Mouse (Mus musculus) kidney, embryonic 15.5 days (tissue): ENCODE measurements around the gene Gpr55. TPM values are rescaled to one million over a fixed set of nuclear protein-coding genes. Genes with fewer than 3 reads are reported as not detected.
"Not testable (repeated sequence)": the region's sequence is repeated elsewhere in the genome, so short reads cannot be mapped to it uniquely, and the experiment has no call there.

Experiments used
- ATAC-seq: fragments of 200-750 bp; cut with Nextera tagmentation; replicated peaks from 2 replicates; pipeline ENCODE4 v1.8.0; 2017; ENCODE audit warnings: moderate TSS enrichment; ENCODE audit not compliant: low FRiP score
- H3K27ac ChIP-seq: fragments of 300-500 bp; sonication (generic); 2 replicates; pipeline ENCODE4 v1.5.1; 2015; ENCODE audit warnings: mild to moderate bottlenecking, inconsistent platforms
- H3K27me3 ChIP-seq: fragments of 300-500 bp; sonication (generic); 2 replicates; pipeline ENCODE4 v1.6.1; 2015; ENCODE audit warnings: inconsistent platforms
- H3K36me3 ChIP-seq: fragments of 300-500 bp; sonication (generic); 2 replicates; pipeline ENCODE4 v1.6.1; 2015; ENCODE audit warnings: inconsistent platforms
- H3K4me1 ChIP-seq: fragments of 300-500 bp; sonication (generic); 2 replicates; pipeline ENCODE4 v1.6.1; 2015; ENCODE audit warnings: inconsistent platforms
- H3K4me2 ChIP-seq: fragments of 300-500 bp; sonication (generic); 2 replicates; pipeline ENCODE4 v1.6.1; 2015; ENCODE audit warnings: moderate library complexity, mild to moderate bottlenecking, inconsistent platforms
- H3K4me3 ChIP-seq: fragments of 300-500 bp; sonication (generic); replicated peaks from 2 replicates; pipeline ENCODE4 v1.5.1; 2015; ENCODE audit warnings: mild to moderate bottlenecking, inconsistent platforms
- H3K9ac ChIP-seq: fragments of 300-500 bp; sonication (generic); 2 replicates; pipeline ENCODE4 v1.6.1; 2015; ENCODE audit warnings: mild to moderate bottlenecking, inconsistent platforms
- H3K9me3 ChIP-seq: fragments of 300-500 bp; sonication (generic); replicated peaks from 2 replicates; pipeline ENCODE4 v1.6.1; 2016; ENCODE audit warnings: inconsistent platforms
- WGBS: fragments of 180-500 bp; shearing (Covaris S2); methylation state at CpG from one replicate; pipeline ENCODE4 v1.1.7; 2015; ENCODE audit warnings: mixed read lengths; 5-methylcytosine and 5-hydroxymethylcytosine counted together
- polyA plus RNA-seq: library from polyadenylated mRNA; unstranded; fragments of >200 nt; fragmentation: Nextera tagmentation; extraction: Ambion mirVana; gene quantifications from 2 replicates; pipeline ENCODE4 v1.2.1, GENCODE M21; 2015

Gpr55 gene
- polyA plus RNA-seq = 0.04 TPM in 1 of 2 replicates, not detected in the other

- H3K27ac ChIP-seq = no peak within 1 kb of the TSS
- H3K27me3 ChIP-seq = no peaks in the 10 kb centered on the region
- no peaks in the 10 kb centered on the region for H3K9me3 ChIP-seq
- H3K4me3 ChIP-seq = no peak within 1 kb of the TSS
- no peak for ATAC-seq
- H3K4me2 ChIP-seq = no peak within 1 kb of the TSS
- H3K9ac ChIP-seq = no peak within 1 kb of the TSS
- H3K36me3 ChIP-seq = no peaks in the 10 kb centered on the region
- H3K4me1 ChIP-seq = 0 out of 2 replicates have a peak, but pooled peaks cover 4% of the 10 kb centered on the region
- 79% methylated on average over 5 of the region's 5 CpGs for WGBS
Measured at GRCm38 (mm10) chr1:85960873-85961272, at the start of gene Gpr55. Gene Gpr55, minus strand, starts transcription at chr1:85961007.

DNA sequence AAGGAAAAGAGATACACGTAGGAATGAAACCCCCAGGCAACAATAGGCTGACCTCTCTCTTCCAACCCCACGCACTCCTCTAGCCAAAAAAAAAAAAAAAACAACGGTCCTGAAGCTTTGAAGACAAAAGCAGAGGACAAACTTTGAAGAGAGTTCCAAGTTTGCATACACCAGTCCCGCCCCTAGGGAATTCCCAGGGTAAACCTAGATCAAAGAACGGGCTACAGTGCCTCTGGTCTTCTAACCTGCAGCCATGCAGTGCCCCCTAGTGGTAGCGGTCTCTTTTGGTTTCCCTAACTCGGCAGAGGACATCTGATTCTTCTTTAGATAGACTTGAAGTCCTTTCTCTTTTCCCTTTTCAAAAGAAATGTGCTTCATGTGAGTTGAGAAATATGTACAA is 47.0 kb upstream of the Gpr55 start:
- Histone ChIP-seq H3K4me3 (no peak overlapping the region), H3K27me3 (no peaks in the 10 kb centered on the region), H3K36me3 (no peaks in the 10 kb centered on the region), H3K9me3 (no peaks in the 10 kb centered on the region), H3K9ac (no peak overlapping the region), H3K4me1 (peaks cover 4% of the 10 kb centered on the region), H3K27ac (no peak overlapping the region), H3K4me2 (peak overlapping the region; percentile 41)
- peak; percentile 60; the same call in 1 of the 2 replicates for ATAC-seq
- WGBS = 2% methylated on average over 7 of the region's 7 CpGs

DNA sequence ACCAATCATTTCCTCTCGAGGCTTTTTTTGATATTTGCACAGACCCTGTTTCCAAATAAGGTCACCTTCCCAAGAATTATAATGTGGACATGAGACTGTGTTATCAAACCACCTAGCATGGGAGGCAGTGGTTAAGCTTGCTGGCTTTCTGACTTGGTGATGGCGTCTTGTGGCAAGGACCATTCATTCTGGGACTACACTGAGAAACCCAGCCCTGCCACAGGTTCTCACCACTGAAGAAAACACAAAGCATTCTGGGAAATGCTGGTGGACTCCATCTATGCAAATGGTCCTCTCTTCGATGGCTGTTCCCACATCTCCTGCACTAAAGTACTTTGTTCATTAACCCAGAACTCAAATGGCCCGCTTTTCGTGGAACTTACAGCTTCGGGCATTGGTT is 45.2 kb upstream of the Gpr55 start:
- no peak overlapping the region for H3K27ac ChIP-seq
- no peaks in the 10 kb centered on the region for H3K9me3 ChIP-seq
- H3K4me3 ChIP-seq = no peak overlapping the region
- H3K4me2 ChIP-seq = no peak overlapping the region
- H3K27me3 ChIP-seq = no peaks in the 10 kb centered on the region
- no peak for ATAC-seq
- H3K9ac ChIP-seq = no peak overlapping the region
- H3K4me1 ChIP-seq = peaks cover 4% of the 10 kb centered on the region
- WGBS = 87% methylated on average over 6 of the region's 6 CpGs
- H3K36me3 ChIP-seq = no peaks in the 10 kb centered on the region

GRCm38 (mm10) chr1:86005540-86005939 is 44.7 kb upstream of the Gpr55 start:
- no peak overlapping the region for H3K4me2 ChIP-seq
- 87% methylated on average over 10 of the region's 10 CpGs for WGBS
- H3K4me1 ChIP-seq = peaks cover 4% of the 10 kb centered on the region
- no peak overlapping the region for H3K27ac ChIP-seq
- H3K4me3 ChIP-seq = no peak overlapping the region
- ATAC-seq = no peak
- H3K9ac ChIP-seq = no peak overlapping the region
- no peaks in the 10 kb centered on the region for H3K27me3 ChIP-seq
- H3K9me3 ChIP-seq = no peaks in the 10 kb centered on the region
- no peaks in the 10 kb centered on the region for H3K36me3 ChIP-seq

GRCm38 (mm10) chr1:85999853-86000570 is 39.2 kb upstream of the Gpr55 start:
- ATAC-seq = no peak
- no peak overlapping the region for H3K4me2 ChIP-seq

GRCm38 (mm10) chr1:85998012-85998411 is 37.2 kb upstream of the Gpr55 start:
- no peak overlapping the region for H3K4me3 ChIP-seq
- H3K27ac ChIP-seq = no peak overlapping the region
- H3K4me1 ChIP-seq = no peaks in the 10 kb centered on the region
- no peaks in the 10 kb centered on the region for H3K36me3 ChIP-seq
- no peak for ATAC-seq
- H3K9me3 ChIP-seq = no peaks in the 10 kb centered on the region
- H3K4me2 ChIP-seq = no peak overlapping the region
- 75% methylated on average over 4 of the region's 4 CpGs for WGBS
- H3K27me3 ChIP-seq = no peaks in the 10 kb centered on the region
- H3K9ac ChIP-seq = no peak overlapping the region

More at GRCm38 (mm10) chr1:85999853-86000570, 39.2 kb upstream of the Gpr55 start:
- no peaks in the 10 kb centered on the region for H3K4me1 ChIP-seq
- no peak overlapping the region for H3K9ac ChIP-seq
- no peak overlapping the region for H3K4me3 ChIP-seq
- 84% methylated on average over 18 of the region's 18 CpGs for WGBS
- H3K27ac ChIP-seq = no peak overlapping the region
- no peaks in the 10 kb centered on the region for H3K27me3 ChIP-seq
- no peaks in the 10 kb centered on the region for H3K36me3 ChIP-seq
- H3K9me3 ChIP-seq = no peaks in the 10 kb centered on the region

- no peaks in the 10 kb centered on the region for H3K36me3 ChIP-seq
- H3K4me3 ChIP-seq = no peak overlapping the region
- no peaks in the 10 kb centered on the region for H3K9me3 ChIP-seq
- H3K9ac ChIP-seq = no peak overlapping the region
- WGBS = 89% methylated on average over 1 of the region's 1 CpGs
- no peaks in the 10 kb centered on the region for H3K4me1 ChIP-seq
- no peak overlapping the region for H3K27ac ChIP-seq
- ATAC-seq = no peak
- H3K27me3 ChIP-seq = no peaks in the 10 kb centered on the region
- H3K4me2 ChIP-seq = no peak overlapping the region
Measured at GRCm38 (mm10) chr1:85997221-85997620, 36.4 kb upstream of the Gpr55 start.

DNA sequence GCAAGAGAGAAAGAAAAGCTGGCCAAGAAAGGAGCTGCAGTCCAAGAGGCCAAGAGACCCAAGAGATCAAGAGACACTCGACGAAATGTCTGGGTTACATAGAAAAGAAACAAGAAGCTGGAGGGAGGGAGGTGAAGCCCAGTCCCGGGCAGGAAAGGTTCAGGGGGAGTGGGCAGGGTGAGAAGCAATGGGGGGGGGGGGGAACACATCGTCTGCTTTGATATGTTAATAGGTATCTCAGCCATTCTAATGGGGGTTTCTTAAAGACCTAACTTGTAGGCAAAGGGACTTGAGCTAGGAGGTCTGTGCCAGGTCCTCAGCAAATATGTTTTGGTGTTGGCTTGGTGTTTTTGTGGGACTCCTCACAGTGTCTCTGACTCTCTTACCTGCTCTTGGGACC is 32.7 kb upstream of the Gpr55 start:
- no peaks in the 10 kb centered on the region for H3K36me3 ChIP-seq
- no peak overlapping the region for H3K27ac ChIP-seq
- ATAC-seq = no peak
- H3K9me3 ChIP-seq = no peaks in the 10 kb centered on the region
- H3K4me2 ChIP-seq = no peak overlapping the region
- no peaks in the 10 kb centered on the region for H3K27me3 ChIP-seq
- H3K4me3 ChIP-seq = no peak overlapping the region
- H3K9ac ChIP-seq = no peak overlapping the region
- H3K4me1 ChIP-seq = no peaks in the 10 kb centered on the region
- 71% methylated on average over 4 of the region's 4 CpGs for WGBS

DNA sequence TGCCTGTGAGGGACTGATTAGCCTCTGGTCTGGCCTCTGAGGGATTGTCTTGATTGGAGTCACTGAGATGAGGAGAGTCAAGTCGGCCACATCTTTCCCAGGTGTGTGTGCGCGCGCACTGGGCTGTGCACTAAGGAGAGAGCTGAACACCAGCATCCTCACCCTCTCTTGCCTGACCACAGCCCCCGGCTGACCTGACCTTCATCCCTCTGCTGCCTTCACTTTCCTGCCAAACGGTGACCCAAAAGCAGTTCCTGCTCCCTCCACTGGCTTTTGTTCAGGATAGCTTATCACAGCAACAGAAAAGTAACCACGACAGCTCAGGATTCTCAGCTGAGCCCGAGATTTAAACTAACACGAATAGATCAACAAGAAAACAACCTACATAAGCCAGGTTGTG is 31.4 kb upstream of the Gpr55 start:
- WGBS = 80% methylated on average over 9 of the region's 9 CpGs
- no peak overlapping the region for H3K9ac ChIP-seq
- no peak overlapping the region for H3K27ac ChIP-seq
- no peak overlapping the region for H3K4me3 ChIP-seq
- H3K4me2 ChIP-seq = no peak overlapping the region
- H3K9me3 ChIP-seq = no peaks in the 10 kb centered on the region
- H3K4me1 ChIP-seq = no peaks in the 10 kb centered on the region
- ATAC-seq = no peak
- H3K36me3 ChIP-seq = no peaks in the 10 kb centered on the region
- H3K27me3 ChIP-seq = no peaks in the 10 kb centered on the region

- H3K9ac ChIP-seq, H3K36me3 ChIP-seq: not testable (repeated sequence)
- 81% methylated on average over 4 of the region's 4 CpGs for WGBS
Measured at GRCm38 (mm10) chr1:85988882-85989281, 28.1 kb upstream of the Gpr55 start.

DNA sequence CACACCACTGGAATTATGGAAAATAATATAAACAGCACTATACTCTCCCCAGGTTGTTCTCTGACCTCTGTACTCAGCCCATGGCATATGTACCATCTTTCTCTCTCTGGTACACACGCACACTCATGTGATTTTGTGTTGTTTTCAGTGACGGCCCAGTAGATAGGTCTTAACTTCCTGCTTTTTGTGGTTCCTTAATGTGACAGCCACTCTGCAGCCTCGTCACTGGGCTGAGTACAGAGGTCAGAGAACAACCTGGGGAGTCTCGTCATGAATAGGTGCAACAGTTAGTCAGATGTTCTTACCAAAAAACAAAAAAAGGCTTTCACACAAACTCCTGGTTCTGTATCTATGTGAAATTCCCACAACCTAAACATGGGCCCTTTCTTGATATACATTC is 27.5 kb upstream of the Gpr55 start:
- Histone ChIP-seq H3K4me1 (no peaks in the 10 kb centered on the region), H3K9ac (no peak overlapping the region), H3K4me3 (no peak overlapping the region), H3K9me3 (no peaks in the 10 kb centered on the region), H3K36me3 (no peaks in the 10 kb centered on the region), H3K4me2 (no peak overlapping the region), H3K27ac (no peak overlapping the region), H3K27me3 (no peaks in the 10 kb centered on the region)
- no peak for ATAC-seq
- 78% methylated on average over 4 of the region's 4 CpGs for WGBS

More at GRCm38 (mm10) chr1:85988882-85989281, 28.1 kb upstream of the Gpr55 start:
- not testable (repeated sequence) for H3K27me3 ChIP-seq, H3K4me2 ChIP-seq, H3K4me1 ChIP-seq, H3K4me3 ChIP-seq, ATAC-seq, H3K9me3 ChIP-seq, H3K27ac ChIP-seq

- no peak for ATAC-seq
- H3K9me3 ChIP-seq = no peaks in the 10 kb centered on the region
- H3K27ac ChIP-seq = no peak overlapping the region
- 83% methylated on average over 3 of the region's 3 CpGs for WGBS
- no peak overlapping the region for H3K9ac ChIP-seq
- H3K4me1 ChIP-seq = no peaks in the 10 kb centered on the region
- H3K4me2 ChIP-seq = no peak overlapping the region
- H3K4me3 ChIP-seq = no peak overlapping the region
- no peaks in the 10 kb centered on the region for H3K27me3 ChIP-seq
- H3K36me3 ChIP-seq = no peaks in the 10 kb centered on the region
Measured at GRCm38 (mm10) chr1:85985784-85986183, 25.0 kb upstream of the Gpr55 start.
